Mouse (Mus musculus) thymus, adult 2 months (tissue): ENCODE measurements around the gene Pglyrp1. TPM values are rescaled to one million over a fixed set of nuclear protein-coding genes. Genes with fewer than 3 reads are reported as not detected.

Source experiments
- DNase-seq: peaks from one replicate; pipeline ENCODE4 v3.0.0; 2021
- H3K27ac ChIP-seq: fragments of 200-500 bp; 2 replicates; pipeline ENCODE4 v1.5.1; 2012; ENCODE audit warnings: low read length, control low read depth; ENCODE audit not compliant: control insufficient read depth, insufficient read depth
- H3K27me3 ChIP-seq: fragments of 200-500 bp; 2 replicates; pipeline ENCODE4 v1.6.1; 2012; ENCODE audit warnings: mild to moderate bottlenecking, low read length, moderate library complexity, mixed read lengths; ENCODE audit not compliant: control insufficient read depth, insufficient read depth
- H3K36me3 ChIP-seq: fragments of 200-500 bp; 2 replicates; pipeline ENCODE4 v1.6.1; 2012; ENCODE audit warnings: mild to moderate bottlenecking, low read length, moderate library complexity; ENCODE audit not compliant: control insufficient read depth, insufficient read depth
- H3K4me1 ChIP-seq: fragments of 200-500 bp; replicated peaks from 2 replicates; pipeline ENCODE4 v1.6.1; 2012; ENCODE audit warnings: low read length; ENCODE audit not compliant: control insufficient read depth, insufficient read depth
- H3K4me3 ChIP-seq: fragments of 200-500 bp; 2 replicates; pipeline ENCODE4 v1.5.1; 2012; ENCODE audit warnings: mild to moderate bottlenecking, low read length, control low read depth, moderate library complexity; ENCODE audit not compliant: control insufficient read depth, insufficient read depth
- CTCF ChIP-seq: fragments of 200-500 bp; IDR thresholded peaks from 2 replicates; pipeline ENCODE4 v1.5.1; 2012; ENCODE audit warnings: mild to moderate bottlenecking, control low read depth, low read length, moderate library complexity, borderline replicate concordance; ENCODE audit not compliant: control insufficient read depth, poor library complexity, insufficient read depth; ENCODE audit errors: extremely low read depth
- POLR2A ChIP-seq: fragments of 200-500 bp; IDR thresholded peaks from 2 replicates; pipeline ENCODE4 v1.6.1; 2012; ENCODE audit warnings: mild to moderate bottlenecking, low read length, control low read depth, moderate library complexity; ENCODE audit not compliant: control insufficient read depth, poor library complexity, insufficient read depth; ENCODE audit errors: extremely low read depth
- WGBS: fragments of 180-500 bp; shearing (Covaris S2); methylation state at CpG from one replicate; pipeline ENCODE4 v1.1.7; 2018; 5-methylcytosine and 5-hydroxymethylcytosine counted together
- polyA plus RNA-seq: library from polyadenylated mRNA; depleted of rRNA; stranded (reverse); fragments of >200 nt; gene quantifications from 2 replicates; pipeline ENCODE4 v1.2.3, GENCODE M21; 2012

Pglyrp1 gene
- polyA plus RNA-seq, 1 experiment, result 49.8 TPM

DNA sequence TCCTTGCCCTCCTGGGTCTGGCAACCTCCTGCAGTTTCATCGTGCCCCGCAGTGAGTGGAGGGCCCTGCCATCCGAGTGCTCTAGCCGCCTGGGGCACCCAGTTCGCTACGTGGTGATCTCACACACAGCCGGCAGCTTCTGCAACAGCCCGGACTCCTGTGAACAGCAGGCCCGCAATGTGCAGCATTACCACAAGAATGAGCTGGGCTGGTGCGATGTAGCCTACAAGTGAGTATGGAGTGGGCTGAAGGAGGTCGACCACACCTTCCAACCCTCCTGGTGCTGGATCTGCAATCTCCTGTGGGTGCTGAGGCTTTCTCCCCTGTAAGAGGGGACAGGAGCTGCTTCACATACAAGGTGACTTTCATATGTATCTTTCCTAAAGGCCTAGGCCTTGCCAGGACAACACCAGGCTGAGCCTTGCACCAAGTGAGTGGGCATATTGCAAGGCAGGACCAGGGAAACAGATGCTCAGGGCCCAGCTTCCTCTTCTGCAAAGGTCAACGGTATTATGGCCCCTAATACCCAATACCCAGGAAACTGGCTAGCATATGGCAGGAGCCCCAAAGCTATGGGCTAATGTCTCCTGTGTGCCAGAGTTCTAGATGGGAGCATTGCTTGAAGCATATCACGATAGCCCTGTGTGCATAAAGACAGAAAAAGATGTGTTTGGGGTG is 13.8 kb downstream of the Pglyrp1 start:
- no peak for DNase-seq
- no peaks in the 10 kb centered on the region for H3K27me3 ChIP-seq
- no peak overlapping the region for H3K27ac ChIP-seq
- peak overlapping the region; percentile 14 for H3K4me3 ChIP-seq
- no peak for TF ChIP-seq POLR2A
- TF ChIP-seq CTCF, result no peak
- no peaks in the 10 kb centered on the region for H3K36me3 ChIP-seq
- WGBS, result 32% methylated on average over 13 of the region's 13 CpGs
- H3K4me1 ChIP-seq, result peaks cover 6% of the 10 kb centered on the region

DNA sequence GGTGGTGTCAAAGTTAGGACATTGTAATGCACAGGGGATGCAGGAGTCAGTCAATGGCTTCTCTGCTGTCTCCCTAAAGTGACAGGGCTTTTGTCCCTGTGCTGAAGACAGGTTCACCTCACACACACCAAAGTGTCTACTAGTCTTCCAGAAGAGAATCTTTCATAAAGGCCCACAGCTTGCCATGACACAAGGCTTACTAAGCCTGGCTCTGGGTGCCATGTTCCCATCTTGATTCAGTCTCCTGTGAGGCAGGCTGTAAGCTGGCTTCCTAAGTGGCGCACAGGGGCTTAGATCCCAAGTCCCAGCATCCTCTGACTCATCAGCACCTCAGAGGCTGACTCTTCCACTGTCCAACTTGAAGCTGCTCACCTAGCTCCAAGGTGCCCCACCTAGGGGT is 15.8 kb downstream of the Pglyrp1 start:
- no peaks in the 10 kb centered on the region; the same call in 1 of the 2 replicates for H3K36me3 ChIP-seq
- no peak overlapping the region for H3K4me3 ChIP-seq
- TF ChIP-seq CTCF (no peak), POLR2A (no peak)
- H3K27ac ChIP-seq, result no peak overlapping the region
- DNase-seq, result no peak
- H3K4me1 ChIP-seq, result peaks cover 6% of the 10 kb centered on the region
- 96% methylated on average over 1 of the region's 1 CpGs for WGBS
- no peaks in the 10 kb centered on the region for H3K27me3 ChIP-seq

DNA sequence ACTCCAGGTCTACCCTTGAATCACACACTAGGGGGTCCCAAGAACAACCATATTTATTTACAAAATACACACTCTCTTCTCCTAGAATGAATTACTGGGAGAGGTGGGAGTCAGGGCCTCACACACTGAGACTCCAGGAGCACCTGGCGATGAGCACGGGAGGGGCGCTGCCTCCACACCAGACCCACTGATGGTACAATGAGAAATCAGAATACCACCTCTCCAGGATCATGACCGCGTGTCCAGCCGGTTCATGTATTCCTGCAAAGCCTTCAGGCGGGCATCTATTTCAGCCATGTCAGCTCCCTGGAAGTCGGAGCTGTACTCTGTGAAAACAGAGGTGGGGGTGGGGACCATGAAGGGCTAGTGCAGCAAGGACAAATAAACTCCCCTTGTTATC is 19.7 kb downstream of the Pglyrp1 start:
- TF ChIP-seq POLR2A, result no peak
- TF ChIP-seq CTCF, result no peak
- no peak overlapping the region for H3K27ac ChIP-seq
- WGBS, result 98% methylated on average over 8 of the region's 8 CpGs
- H3K36me3 ChIP-seq, result no peaks in the 10 kb centered on the region; the same call in 1 of the 2 replicates
- no peak overlapping the region for H3K4me3 ChIP-seq
- peaks cover 8% of the 10 kb centered on the region for H3K4me1 ChIP-seq
- H3K27me3 ChIP-seq, result 0 out of 2 replicates have a peak, but pooled peaks cover 2% of the 10 kb centered on the region
- DNase-seq, result no peak

DNA sequence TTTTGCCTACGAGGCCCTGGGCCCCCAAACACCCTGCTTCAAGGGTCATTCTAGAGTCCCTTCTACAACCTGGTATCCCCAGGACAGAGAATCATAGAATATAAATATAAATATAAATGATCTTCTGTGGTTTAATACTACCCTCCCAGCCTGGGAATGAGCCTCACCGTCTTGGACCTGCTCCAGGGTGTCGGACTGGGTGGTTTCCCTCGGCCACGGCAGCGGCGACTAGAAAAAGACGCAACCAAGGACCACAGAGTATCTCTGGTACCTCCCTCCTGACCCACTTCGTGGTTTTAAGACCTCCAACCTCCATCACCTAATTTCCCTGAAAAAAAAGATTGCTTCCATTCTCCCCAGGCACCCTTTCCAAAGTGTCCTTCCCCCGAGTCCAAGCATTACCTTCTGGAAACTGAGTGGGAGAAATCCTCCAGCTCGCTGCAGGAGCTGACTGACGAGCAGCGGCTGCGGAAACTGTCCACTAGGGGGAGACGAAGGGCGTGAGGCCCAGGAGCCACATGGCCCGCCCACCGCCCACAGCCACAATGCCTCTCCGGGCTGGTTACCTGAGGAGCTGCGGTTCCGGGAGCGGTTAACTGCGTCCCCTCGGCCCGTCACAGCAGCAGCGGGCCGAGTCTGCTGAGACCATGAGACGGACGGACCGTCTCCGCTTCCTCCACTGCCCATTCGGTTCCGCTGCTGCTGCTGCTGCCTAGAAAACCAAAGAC is 20.9 kb downstream of the Pglyrp1 start:
- 0 out of 2 replicates have a peak, but pooled peaks cover 2% of the 10 kb centered on the region for H3K27me3 ChIP-seq
- WGBS, result 16% methylated on average over 33 of the region's 33 CpGs
- peak overlapping the region; percentile 19 for H3K4me3 ChIP-seq
- no peaks in the 10 kb centered on the region; the same call in 1 of the 2 replicates for H3K36me3 ChIP-seq
- TF ChIP-seq CTCF, result peak; percentile 94
- 0 out of 2 replicates have a peak, but pooled peaks have one; percentile 32 for TF ChIP-seq POLR2A
- H3K27ac ChIP-seq, result no peak overlapping the region
- peaks cover 8% of the 10 kb centered on the region for H3K4me1 ChIP-seq
- peak; percentile 84 for DNase-seq

- 65% methylated on average over 27 of the region's 27 CpGs for WGBS
- no peaks in the 10 kb centered on the region; the same call in 1 of the 2 replicates for H3K36me3 ChIP-seq
- no peak overlapping the region for H3K4me3 ChIP-seq
- no peak for DNase-seq
- no peak overlapping the region for H3K27ac ChIP-seq
- TF ChIP-seq CTCF (no peak), POLR2A (no peak)
- H3K27me3 ChIP-seq, result 0 out of 2 replicates have a peak, but pooled peaks cover 2% of the 10 kb centered on the region
- H3K4me1 ChIP-seq, result peaks cover 8% of the 10 kb centered on the region
Observed at GRCm38 (mm10) chr7:18893009-18893408, 21.9 kb downstream of the Pglyrp1 start.

DNA sequence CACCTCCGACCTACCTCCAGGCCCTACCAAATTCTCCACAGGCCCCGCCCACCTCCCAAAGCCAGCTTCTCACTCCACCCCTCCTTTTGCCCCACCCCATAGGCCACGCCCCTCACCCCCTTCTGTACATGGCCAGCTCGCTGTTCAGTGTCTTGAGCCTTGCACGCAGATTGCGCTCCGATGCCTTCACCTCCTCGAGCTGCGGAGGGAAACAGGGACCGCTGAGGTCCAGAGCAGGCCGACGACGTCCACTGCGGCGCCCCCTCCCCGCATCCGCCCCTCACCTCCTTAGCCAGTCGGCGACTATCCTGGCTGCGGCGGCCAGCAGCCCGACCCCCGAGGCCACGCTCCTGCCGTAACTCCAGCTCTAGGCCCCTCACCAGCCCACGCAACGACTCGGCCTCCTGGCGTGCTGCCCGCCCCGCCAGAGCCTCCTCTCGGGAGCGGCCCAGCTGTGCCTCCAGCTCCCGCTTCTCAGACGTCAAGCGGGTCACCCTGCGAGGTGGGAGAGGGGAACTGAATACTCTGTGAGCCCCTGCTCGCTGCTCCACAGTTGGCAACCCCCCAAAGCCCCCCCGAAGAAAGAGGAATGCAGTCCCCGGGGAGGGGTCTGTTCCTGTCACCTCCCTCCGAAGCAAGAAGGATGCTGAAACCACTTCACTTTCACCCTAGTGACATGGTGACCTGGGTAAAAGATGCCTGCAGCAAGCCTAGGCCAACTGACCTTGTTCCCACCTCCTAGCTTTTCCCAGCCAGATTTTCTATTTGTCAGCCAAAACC is 22.7 kb downstream of the Pglyrp1 start:
- Histone ChIP-seq H3K4me1 (peaks cover 8% of the 10 kb centered on the region), H3K27ac (no peak overlapping the region), H3K36me3 (no peaks in the 10 kb centered on the region; the same call in 1 of the 2 replicates), H3K4me3 (no peak overlapping the region), H3K27me3 (0 out of 2 replicates have a peak, but pooled peaks cover 2% of the 10 kb centered on the region)
- WGBS, result 24% methylated on average over 41 of the region's 41 CpGs
- TF ChIP-seq CTCF, result no peak
- TF ChIP-seq POLR2A, result no peak
- DNase-seq, result peak; percentile 32

DNA sequence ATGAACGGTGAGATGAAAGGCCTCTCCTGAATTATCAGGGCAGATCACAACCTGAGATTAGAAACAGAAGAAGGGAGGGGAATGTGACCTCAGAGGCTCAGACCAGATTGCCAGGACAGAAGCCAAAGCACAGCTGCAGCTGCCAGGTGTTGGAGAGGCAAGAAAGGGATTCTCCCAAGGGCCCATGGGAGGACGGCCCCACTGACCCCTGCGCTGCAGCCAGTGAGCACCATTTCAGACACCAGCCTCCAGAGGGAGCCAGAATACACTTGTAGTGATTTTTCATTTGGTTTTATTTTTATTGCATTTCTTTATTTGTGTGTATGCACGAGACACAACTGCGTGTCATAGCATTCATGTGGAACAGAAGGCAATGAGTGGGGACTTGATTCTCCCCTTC is 25.4 kb downstream of the Pglyrp1 start:
- TF ChIP-seq CTCF (peak; percentile 24; the same call in 1 of the 2 replicates), POLR2A (no peak)
- H3K36me3 ChIP-seq, result no peaks in the 10 kb centered on the region
- H3K27me3 ChIP-seq, result 0 out of 2 replicates have a peak, but pooled peaks cover 2% of the 10 kb centered on the region
- no peak for DNase-seq
- no peak overlapping the region for H3K27ac ChIP-seq
- peaks cover 8% of the 10 kb centered on the region for H3K4me1 ChIP-seq
- H3K4me3 ChIP-seq, result no peak overlapping the region
- WGBS, result 64% methylated on average over 5 of the region's 5 CpGs
